Mouse (Mus musculus) frontal cortex, adult 2 months (tissue): Measurements from ENCODE around the gene Rpl27a. TPM values are rescaled to one million over a fixed set of nuclear protein-coding genes. Genes with fewer than 3 reads are reported as not detected.

Source experiments
- DNase-seq, 2 experiments: peaks; one replicate each; pipeline ENCODE4 v3.0.0; 2022; ENCODE audit warnings: low spot score in 1 of 2; ENCODE audit errors: extremely low spot score in 1 of 2
- polyA plus RNA-seq: library from polyadenylated mRNA; depleted of rRNA; stranded (reverse); fragments of >200 nt; gene quantifications from 2 replicates; pipeline ENCODE4 v1.2.3, GENCODE M21; 2012; rRNA removed

The Rpl27a gene
- polyA plus RNA-seq, result 295 and 337 TPM in 2 replicates

GRCm38 (mm10) chr7:109518838-109519696 is at the start of gene Rpl27a:
Rpl27a (plus strand) TSS chr7:109519147.
- peak; percentile 97 to 99 for DNase-seq

GRCm38 (mm10) chr7:109470700-109471099 is 48.2 kb upstream of the Rpl27a start:
- no peak for DNase-seq

- DNase-seq, result no peak
Observed at GRCm38 (mm10) chr7:109477926-109478325, 41.0 kb upstream of the Rpl27a start.

- peak in 1 of 2 experiments; percentile 17 for DNase-seq
Observed at GRCm38 (mm10) chr7:109480765-109481197, 38.2 kb upstream of the Rpl27a start.

GRCm38 (mm10) chr7:109484221-109484620 is 34.7 kb upstream of the Rpl27a start:
- peak in 1 of 2 experiments; percentile 27 for DNase-seq

GRCm38 (mm10) chr7:109492616-109493318 is 26.2 kb upstream of the Rpl27a start:
- peak in 1 of 2 experiments; percentile 34 for DNase-seq

- DNase-seq, result peak; percentile 41 to 60
Observed at GRCm38 (mm10) chr7:109493319-109494316, 25.3 kb upstream of the Rpl27a start.

- no peak for DNase-seq
Observed at GRCm38 (mm10) chr7:109497507-109497906, 21.4 kb upstream of the Rpl27a start.

- DNase-seq, result no peak
Observed at GRCm38 (mm10) chr7:109507119-109507518, 11.8 kb upstream of the Rpl27a start.

- no peak for DNase-seq
Observed at GRCm38 (mm10) chr7:109507572-109507971, 11.4 kb upstream of the Rpl27a start.

- no peak for DNase-seq
Observed at GRCm38 (mm10) chr7:109508034-109508433, 10.9 kb upstream of the Rpl27a start, which contains the start of gene Trim66. Trim66 (minus strand) TSS chr7:109508134.

GRCm38 (mm10) chr7:109510799-109511198 is 8.1 kb upstream of the Rpl27a start:
- no peak for DNase-seq

GRCm38 (mm10) chr7:109511838-109512237 is 7.1 kb upstream of the Rpl27a start:
- DNase-seq, result no peak

GRCm38 (mm10) chr7:109516500-109516899 is 2.4 kb upstream of the Rpl27a start:
- DNase-seq, result no peak

- no peak for DNase-seq
Observed at GRCm38 (mm10) chr7:109518036-109518681, 788 bp upstream of the Rpl27a start.

GRCm38 (mm10) chr7:109519936-109520335 is 989 bp downstream of the Rpl27a start:
- DNase-seq, result no peak

GRCm38 (mm10) chr7:109522084-109522483 is 3.1 kb downstream of the Rpl27a start:
- no peak for DNase-seq

GRCm38 (mm10) chr7:109523304-109523703 is 4.4 kb downstream of the Rpl27a start:
- DNase-seq, result no peak

- no peak for DNase-seq
Observed at GRCm38 (mm10) chr7:109523741-109524441, 4.9 kb downstream of the Rpl27a start.
